Mouse (Mus musculus) liver, embryonic 11.5 days (tissue): ENCODE data around the gene Gja5. TPM values are rescaled to one million over a fixed set of nuclear protein-coding genes. Genes with fewer than 3 reads are reported as not detected.

ENCODE experiments used
- ATAC-seq: fragments of 200-750 bp; cut with Nextera tagmentation; replicated peaks from 2 replicates; pipeline ENCODE4 v1.8.0; 2017; ENCODE audit warnings: moderate number of reproducible peaks, mild to moderate bottlenecking, moderate TSS enrichment, moderate library complexity; ENCODE audit not compliant: low FRiP score
- DNase-seq: peaks from one replicate; pipeline ENCODE4 v3.0.0-alpha.2; 2017; ENCODE audit warnings: low spot score
- H3K27ac ChIP-seq: fragments of 300-500 bp; sonication (generic); 2 replicates; pipeline ENCODE4 v1.5.1; 2014; ENCODE audit warnings: mild to moderate bottlenecking, low read depth, low read length, control low read depth
- H3K27me3 ChIP-seq: fragments of 300-500 bp; sonication (generic); replicated peaks from 2 replicates; pipeline ENCODE4 v1.6.1; 2014; ENCODE audit warnings: low read length, mixed read lengths; ENCODE audit not compliant: control insufficient read depth, insufficient read depth
- H3K36me3 ChIP-seq: fragments of 300-500 bp; sonication (generic); 2 replicates; pipeline ENCODE4 v1.6.1; 2014; ENCODE audit warnings: mild to moderate bottlenecking, low read length, moderate library complexity, mixed read lengths; ENCODE audit not compliant: control insufficient read depth, insufficient read depth
- H3K4me1 ChIP-seq: fragments of 300-500 bp; sonication (generic); replicated peaks from 2 replicates; pipeline ENCODE4 v1.6.1; 2014; ENCODE audit warnings: low read length, mixed read lengths; ENCODE audit not compliant: control insufficient read depth, insufficient read depth
- H3K4me2 ChIP-seq: fragments of 300-500 bp; sonication (generic); 2 replicates; pipeline ENCODE4 v1.6.1; 2014; ENCODE audit warnings: mild to moderate bottlenecking, control low read depth, moderate library complexity
- H3K4me3 ChIP-seq: fragments of 300-500 bp; sonication (generic); 2 replicates; pipeline ENCODE4 v1.5.1; 2014; ENCODE audit warnings: low read depth, low read length, control low read depth
- H3K9ac ChIP-seq: fragments of 300-500 bp; sonication (generic); 2 replicates; pipeline ENCODE4 v1.6.1; 2014; ENCODE audit warnings: low read depth, low read length, control low read depth
- H3K9me3 ChIP-seq: fragments of 300-500 bp; sonication (generic); 2 replicates; pipeline ENCODE4 v1.6.1; 2016; ENCODE audit warnings: low read length, inconsistent platforms, mixed read lengths; ENCODE audit not compliant: control insufficient read depth
- WGBS: fragments of 180-500 bp; shearing (Covaris S2); extraction: QIAGEN DNeasy Blood & Tissue Kit; methylation state at CpG from one replicate; pipeline ENCODE4 v1.1.7; 2014; 5-methylcytosine and 5-hydroxymethylcytosine counted together
- polyA plus RNA-seq: library from polyadenylated mRNA; unstranded; fragments of >200 nt; fragmentation: Nextera tagmentation; extraction: Ambion mirVana; gene quantifications from 2 replicates; pipeline ENCODE4 v1.2.1, GENCODE M21; 2014

The Gja5 gene
- polyA plus RNA-seq, 1 experiment from 2014 or later: 1.8 TPM

- peaks cover 23% of the 10 kb centered on the region for H3K36me3 ChIP-seq
- no peaks in the 10 kb centered on the region for H3K4me1 ChIP-seq
- no peak overlapping the region for H3K4me2 ChIP-seq
- H3K4me3 ChIP-seq: no peak overlapping the region
- H3K9me3 ChIP-seq: no peaks in the 10 kb centered on the region
- no peaks in the 10 kb centered on the region for H3K27me3 ChIP-seq
- DNase-seq: no peak
- ATAC-seq: no peak
- 81% methylated on average over 7 of the region's 7 CpGs for WGBS
- H3K9ac ChIP-seq: no peak overlapping the region
- no peak overlapping the region for H3K27ac ChIP-seq
Measured at GRCm38 (mm10) chr3:96874808-96875571, 29.5 kb upstream of the Gja5 start.

GRCm38 (mm10) chr3:96879536-96879935 is 25.0 kb upstream of the Gja5 start:
- H3K4me2 ChIP-seq: no peak overlapping the region

DNA sequence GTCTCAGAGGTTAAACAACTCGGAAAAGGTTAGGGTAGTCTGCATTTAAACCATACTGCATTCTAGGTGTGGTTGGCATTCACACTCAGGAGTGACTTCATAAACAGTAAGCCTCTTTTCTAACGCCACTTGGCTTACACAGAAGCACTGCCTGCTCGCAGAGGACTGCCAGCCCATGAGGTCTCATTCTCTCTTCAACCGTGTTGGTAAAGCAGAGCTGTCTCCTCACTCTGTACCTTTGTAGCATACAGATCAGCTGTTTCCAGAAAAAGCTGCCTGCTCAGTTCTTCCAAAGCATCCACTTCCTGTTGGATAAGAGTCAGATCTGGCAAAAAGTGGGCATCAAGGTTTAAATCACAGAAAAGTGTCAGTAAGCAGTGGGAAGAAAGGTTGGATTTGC is 24.1 kb upstream of the Gja5 start:
- 84% methylated on average over 4 of the region's 4 CpGs for WGBS
- no peak for ATAC-seq
- Histone ChIP-seq H3K4me1 (no peaks in the 10 kb centered on the region), H3K36me3 (peaks cover 25% of the 10 kb centered on the region), H3K9ac (no peak overlapping the region), H3K4me3 (no peak overlapping the region), H3K27me3 (no peaks in the 10 kb centered on the region), H3K4me2 (no peak overlapping the region), H3K27ac (no peak overlapping the region), H3K9me3 (no peaks in the 10 kb centered on the region)
- DNase-seq: no peak

More at GRCm38 (mm10) chr3:96879536-96879935, 25.0 kb upstream of the Gja5 start:
- Histone ChIP-seq H3K9me3 (no peaks in the 10 kb centered on the region), H3K36me3 (peaks cover 30% of the 10 kb centered on the region), H3K4me3 (no peak overlapping the region), H3K4me1 (no peaks in the 10 kb centered on the region), H3K27ac (no peak overlapping the region), H3K27me3 (no peaks in the 10 kb centered on the region), H3K9ac (no peak overlapping the region)
- ATAC-seq (no peak), DNase-seq (no peak)
- WGBS: 85% methylated on average over 9 of the region's 9 CpGs

GRCm38 (mm10) chr3:96881557-96881956 is 22.9 kb upstream of the Gja5 start:
- ATAC-seq (no peak), DNase-seq (no peak)
- Histone ChIP-seq H3K9me3 (no peaks in the 10 kb centered on the region), H3K9ac (no peak overlapping the region), H3K36me3 (peaks cover 26% of the 10 kb centered on the region), H3K4me2 (no peak overlapping the region), H3K4me1 (no peaks in the 10 kb centered on the region), H3K27ac (no peak overlapping the region), H3K27me3 (no peaks in the 10 kb centered on the region), H3K4me3 (no peak overlapping the region)
- whole genome bisulfite sequencing: 86% methylated on average over 6 of the region's 6 CpGs

DNA sequence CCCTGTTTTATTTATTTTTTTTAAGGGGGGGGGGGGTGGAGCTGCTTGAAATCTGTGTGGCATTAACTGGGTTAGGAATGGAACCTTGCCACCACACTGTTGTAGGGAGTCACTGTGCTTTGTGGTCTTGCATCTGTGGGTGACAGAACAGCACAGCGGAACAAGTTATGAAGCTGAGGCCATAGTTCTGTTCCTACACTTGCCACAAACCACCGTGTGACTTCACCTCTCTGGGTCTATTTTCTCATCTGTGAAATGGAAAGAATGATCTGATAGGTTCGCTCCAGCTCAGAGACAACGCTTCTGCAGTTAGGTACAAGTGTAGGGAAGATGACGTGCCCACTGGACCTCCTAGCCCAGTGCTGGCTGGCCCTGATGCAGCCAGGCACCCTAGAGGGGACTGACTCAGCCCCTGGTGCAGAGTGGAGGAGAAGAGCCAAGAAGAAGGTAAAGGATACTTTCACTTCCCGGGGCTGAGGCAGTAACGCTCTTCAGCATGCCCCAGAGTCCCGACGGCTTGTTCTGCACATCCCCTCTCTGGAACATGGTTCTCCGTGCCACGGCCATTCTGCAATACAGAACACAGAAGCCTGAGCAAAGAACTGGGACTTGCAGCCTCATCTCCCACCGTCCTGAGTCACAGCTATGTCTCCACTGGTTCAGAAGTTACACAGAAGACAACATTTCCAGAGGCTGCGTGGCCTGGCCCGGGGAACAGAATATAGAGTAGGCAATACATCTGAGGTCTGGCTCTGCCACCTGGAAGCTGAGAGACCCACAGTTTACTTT is 22.2 kb upstream of the Gja5 start:
- DNase-seq: no peak
- Histone ChIP-seq H3K27me3 (no peaks in the 10 kb centered on the region), H3K27ac (no peak overlapping the region), H3K4me2 (no peak overlapping the region), H3K9ac (no peak overlapping the region), H3K9me3 (no peaks in the 10 kb centered on the region), H3K36me3 (peaks cover 26% of the 10 kb centered on the region), H3K4me1 (no peaks in the 10 kb centered on the region), H3K4me3 (no peak overlapping the region)
- whole genome bisulfite sequencing: 92% methylated on average over 14 of the region's 14 CpGs
- ATAC-seq: no peak

DNA sequence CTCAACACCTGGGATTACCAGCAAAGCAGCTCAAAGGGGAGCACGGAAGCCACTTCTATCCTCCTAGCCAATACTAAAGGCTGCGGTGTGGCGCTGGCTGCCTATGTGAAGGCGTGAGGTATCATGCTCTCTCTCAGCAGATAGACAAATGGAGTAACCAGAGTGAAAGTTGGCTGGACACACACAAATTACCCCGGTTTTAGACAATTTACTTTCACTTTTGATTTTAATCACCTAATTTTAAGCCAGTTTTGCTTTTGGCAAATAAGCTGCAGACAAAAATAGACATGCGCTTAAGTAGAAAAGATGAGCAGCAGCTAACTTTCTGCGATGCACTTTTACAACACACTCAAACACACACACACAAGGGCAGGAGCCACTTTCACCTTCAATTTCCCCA is 20.8 kb upstream of the Gja5 start:
- WGBS: 93% methylated on average over 7 of the region's 7 CpGs
- no peak for DNase-seq

GRCm38 (mm10) chr3:96902336-96902999 is 2.0 kb upstream of the Gja5 start:
- Histone ChIP-seq H3K27me3 (no peaks in the 10 kb centered on the region; the same call in 1 of the 2 replicates), H3K27ac (no peak overlapping the region), H3K9me3 (no peaks in the 10 kb centered on the region), H3K4me1 (peaks cover 10% of the 10 kb centered on the region; the same call in 1 of the 2 replicates), H3K9ac (no peak overlapping the region), H3K4me3 (no peak overlapping the region), H3K36me3 (no peaks in the 10 kb centered on the region), H3K4me2 (no peak overlapping the region)
- WGBS: 83% methylated on average over 4 of the region's 4 CpGs
- ATAC-seq: no peak
- DNase-seq: no peak

More for the DNA sequence above, 20.8 kb upstream of the Gja5 start:
- Histone ChIP-seq H3K27ac (no peak overlapping the region), H3K4me1 (no peaks in the 10 kb centered on the region), H3K4me2 (no peak overlapping the region), H3K36me3 (peaks cover 22% of the 10 kb centered on the region), H3K4me3 (no peak overlapping the region), H3K27me3 (no peaks in the 10 kb centered on the region), H3K9ac (no peak overlapping the region), H3K9me3 (no peaks in the 10 kb centered on the region)
- ATAC-seq: no peak

- Histone ChIP-seq H3K4me3 (peak within 1 kb of the TSS; percentile 82), H3K27me3 (peaks cover under 1% of the 10 kb centered on the region), H3K4me1 (peaks cover 10% of the 10 kb centered on the region; the same call in 1 of the 2 replicates), H3K27ac (no peak within 1 kb of the TSS), H3K36me3 (no peaks in the 10 kb centered on the region), H3K9ac (peak within 1 kb of the TSS; percentile 92), H3K4me2 (peak within 1 kb of the TSS; percentile 89), H3K9me3 (no peaks in the 10 kb centered on the region)
- ATAC-seq: peak; percentile 98
- WGBS: under 1% methylated on average over 40 of the region's 40 CpGs
- DNase-seq: peak; percentile 91
Measured at GRCm38 (mm10) chr3:96904851-96905541, 503 bp downstream of the Gja5 start, which contains the start of gene Gpr89. Gene Gpr89, minus strand, starts transcription at chr3:96905346.
